Mouse (Mus musculus) kidney, postnatal 10 days (tissue): ENCODE measurements at regions not wholly inside any gene's neighbourhood (a gene's known extent, or its start where the extent isn't known, plus 50 kb on each side); places are given as distances from the start of the nearest gene placed in this dataset.

ENCODE experiments used
- DNase-seq: peaks from one replicate; pipeline ENCODE4 v3.0.0; 2021; ENCODE audit warnings: mixed read lengths

GRCm38 (mm10) chr1:15155046-15155445 lies 938.1 kb downstream of the 4930444P10Rik start:
- no peak for DNase-seq

DNA sequence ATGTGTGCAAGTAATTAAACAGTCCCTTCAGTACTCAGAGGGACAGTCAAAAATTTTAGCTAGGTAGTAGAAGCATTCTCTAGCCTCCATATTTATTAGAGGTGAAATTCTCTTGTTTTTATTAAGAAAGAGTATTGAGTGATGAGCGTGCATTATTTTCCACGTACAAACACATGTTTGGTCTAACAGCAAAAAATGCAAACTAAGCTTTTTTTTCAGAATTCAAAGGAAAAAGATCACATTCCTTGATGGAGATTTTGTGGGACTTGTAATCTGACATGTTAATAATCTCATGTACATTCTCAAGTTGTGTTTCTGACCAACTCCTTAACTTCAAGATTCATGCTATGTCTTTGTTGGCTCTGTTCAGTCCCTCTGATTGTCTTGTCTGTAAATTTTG lies 939.2 kb downstream of the 4930444P10Rik start:
- no peak for DNase-seq

GRCm38 (mm10) chr1:15143922-15144591 lies 949.1 kb downstream of the 4930444P10Rik start:
- DNase-seq, result no peak

DNA sequence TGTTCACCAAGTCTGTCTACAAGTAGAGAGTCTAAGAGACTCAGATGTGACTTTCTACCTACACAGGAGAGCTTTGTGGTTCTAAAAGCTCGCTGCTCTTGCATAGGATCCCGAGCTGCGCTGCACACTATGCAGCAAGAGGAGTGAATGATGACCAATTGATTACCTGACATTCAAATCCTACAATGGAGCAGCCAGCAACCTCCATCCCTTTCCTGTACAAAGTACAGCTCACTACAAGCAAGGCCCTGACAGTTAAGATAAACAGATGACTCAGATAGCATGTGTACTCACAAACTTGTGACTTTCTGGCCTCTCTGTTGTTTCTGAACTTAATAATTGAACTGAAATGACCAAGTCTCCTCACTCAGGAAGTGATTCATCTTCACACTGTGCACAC lies 974.7 kb downstream of the 4930444P10Rik start:
- DNase-seq, result no peak

- DNase-seq, result no peak
Measured at GRCm38 (mm10) chr1:15111420-15111819, 981.7 kb downstream of the 4930444P10Rik start.

DNA sequence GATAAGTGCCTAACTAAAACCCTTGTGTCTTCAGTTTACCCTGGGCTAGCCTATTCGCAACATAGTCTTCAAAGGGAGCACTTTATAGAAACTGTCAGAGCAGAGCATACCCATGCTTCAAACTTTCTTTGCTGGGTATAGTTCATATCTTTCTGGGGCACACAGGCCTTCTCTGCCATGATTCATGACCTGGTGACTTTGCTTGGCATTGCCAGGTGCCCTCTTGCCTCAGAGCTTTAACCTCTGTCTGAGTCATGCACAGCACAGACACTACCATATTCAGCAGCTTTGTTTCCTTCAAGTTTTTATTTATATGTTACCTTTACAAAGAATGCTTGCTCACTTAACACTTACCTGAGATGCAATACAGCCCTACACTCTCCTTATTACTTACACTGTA lies 1022.8 kb downstream of the 4930444P10Rik start:
- DNase-seq, result no peak

DNA sequence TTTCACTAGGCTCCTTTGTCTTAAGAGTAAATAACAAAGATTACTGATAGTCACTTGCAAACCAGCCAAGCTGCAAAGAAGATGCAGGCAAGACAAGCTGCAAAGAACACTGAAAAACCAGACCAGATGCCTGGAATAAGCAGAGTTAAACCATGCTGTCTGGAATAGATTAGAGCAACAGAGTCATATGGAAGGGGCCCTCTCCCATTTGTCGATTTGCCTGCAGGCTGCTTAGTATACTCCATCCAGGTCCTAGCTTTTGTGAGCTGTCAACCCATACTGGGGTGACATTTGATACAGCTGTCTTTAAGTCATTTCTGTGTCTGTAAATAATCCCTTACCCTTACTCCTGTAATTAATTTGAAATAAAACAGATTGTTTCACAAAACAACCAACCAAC lies 1059.1 kb downstream of the 4930444P10Rik start:
- DNase-seq, result no peak

GRCm38 (mm10) chr1:15018460-15018779 lies 1074.7 kb downstream of the 4930444P10Rik start:
- DNase-seq, result no peak

DNA sequence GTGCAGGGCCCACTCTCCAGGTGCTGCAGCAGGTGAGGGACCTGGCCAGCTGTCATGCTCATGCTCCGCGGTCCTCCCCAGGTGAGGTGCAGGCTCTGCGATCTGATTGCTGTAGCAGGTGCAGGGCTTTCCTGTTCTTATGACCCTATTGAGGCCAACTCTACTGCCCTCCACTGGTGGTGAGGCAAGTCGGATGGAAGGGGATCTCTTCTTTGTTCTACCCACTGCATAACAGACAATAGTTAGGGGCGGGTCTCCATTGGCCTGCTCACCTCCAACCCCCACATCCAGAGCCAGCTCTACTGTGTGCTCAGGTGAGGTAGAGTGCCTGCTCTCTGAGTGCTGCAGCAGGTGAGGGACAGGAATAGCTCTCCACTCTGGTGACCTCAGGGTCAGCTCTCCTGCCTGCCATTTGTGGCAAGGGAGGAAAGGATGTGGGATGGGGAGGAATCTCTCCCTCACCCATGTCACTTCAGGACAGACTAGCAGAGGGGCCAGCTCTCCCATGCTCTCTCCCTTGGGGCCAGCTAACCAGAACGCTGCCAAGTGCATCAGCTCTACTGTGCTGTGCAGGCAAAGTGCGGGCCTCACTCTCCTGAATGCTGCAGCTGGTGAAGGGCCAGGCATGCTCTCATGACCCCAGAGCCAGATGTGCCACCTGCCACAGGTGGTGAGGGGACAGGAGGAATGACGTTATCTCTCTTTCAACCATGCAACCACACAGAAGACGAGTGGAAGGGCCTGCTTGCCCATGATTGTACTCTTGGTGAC lies 1075.3 kb downstream of the 4930444P10Rik start:
- no peak for DNase-seq

DNA sequence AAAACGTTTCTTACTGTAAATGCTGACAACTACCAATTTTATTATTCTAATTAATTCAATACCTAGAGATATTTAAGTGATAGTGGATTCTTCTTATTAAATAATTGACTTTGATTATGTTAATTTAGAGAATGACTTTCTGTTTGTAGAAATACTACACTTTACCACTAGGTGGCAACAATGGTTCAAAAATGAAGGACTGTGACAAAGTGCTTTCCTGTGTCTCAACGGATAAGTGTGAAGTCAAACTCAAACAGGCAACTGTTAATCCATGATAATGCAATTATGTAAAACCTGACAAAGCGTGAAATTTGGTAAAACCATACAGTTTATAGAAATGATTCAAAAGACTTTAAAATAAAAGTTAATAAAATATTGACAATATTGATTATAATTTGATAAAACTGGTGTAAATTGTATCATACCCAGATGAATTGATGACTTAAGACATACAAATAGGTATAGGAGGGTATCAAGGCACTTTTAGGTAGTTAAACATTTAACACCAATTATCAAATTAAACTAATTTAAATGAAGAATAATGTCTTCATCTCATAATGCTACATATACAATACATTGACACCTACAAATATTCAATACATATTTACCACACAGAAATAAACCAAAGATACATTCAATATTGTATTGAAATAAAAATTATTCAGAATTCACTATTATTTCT lies 1085.3 kb downstream of the 4930444P10Rik start:
- DNase-seq, result no peak

- DNase-seq, result no peak
Measured at GRCm38 (mm10) chr1:14995348-14995747, 1097.8 kb downstream of the 4930444P10Rik start.

DNA sequence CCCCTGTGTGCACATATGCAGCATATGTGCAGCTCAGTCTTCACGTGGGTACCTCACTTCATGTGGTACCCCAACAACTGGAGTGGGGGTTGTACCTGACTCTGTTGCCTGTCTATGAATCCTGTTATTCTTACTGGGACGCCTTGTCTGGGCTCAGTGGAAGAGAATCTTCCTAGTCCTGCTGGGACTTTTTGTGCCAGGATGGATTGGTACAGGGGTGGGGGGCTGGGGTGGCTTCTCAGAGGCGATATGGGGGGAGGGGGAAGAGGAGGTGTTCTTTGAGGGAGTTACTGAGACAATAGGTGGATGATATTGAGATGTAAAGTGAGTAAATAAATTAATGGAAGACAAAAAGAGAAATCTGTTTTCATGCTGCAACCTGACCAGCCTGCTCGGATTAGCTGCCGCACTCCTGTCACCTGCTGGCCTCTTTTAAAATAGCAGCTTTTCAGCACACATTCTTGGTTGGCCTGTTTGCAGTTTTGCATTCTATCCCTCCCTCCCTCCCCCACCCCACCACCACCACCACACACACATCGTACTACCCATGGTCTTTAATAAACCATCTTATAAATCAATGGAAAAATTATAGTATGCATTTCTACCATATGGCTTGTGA lies 1112.9 kb downstream of the 4930444P10Rik start:
- peak; percentile 28 for DNase-seq
